In the genomic region with DNA sequence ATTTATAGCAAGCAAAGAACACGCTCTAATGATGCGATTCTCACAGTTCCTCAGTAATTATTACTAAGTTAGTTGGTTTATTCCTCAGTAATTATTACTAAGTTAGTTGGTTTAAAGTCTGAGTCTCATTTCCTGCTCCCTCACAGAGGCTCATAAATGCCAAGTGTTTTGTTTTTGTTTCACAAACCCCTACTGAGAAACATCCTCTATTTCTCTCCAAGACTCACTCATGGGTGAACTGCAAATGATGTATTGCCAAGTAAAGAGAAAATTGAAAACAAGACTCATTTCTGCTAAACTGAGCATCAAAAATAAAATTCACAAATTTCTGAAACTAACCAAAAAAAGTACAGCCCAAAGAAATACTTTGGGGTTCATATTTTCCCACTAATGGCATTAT, we compare ENCODE assay signal across 21 mouse cellular contexts. TPM values are rescaled to one million over a fixed set of nuclear protein-coding genes. Genes with fewer than 3 reads are reported as not detected.
DNase-seq lines count a peak whose midpoint lies in the region; ATAC-seq and TF ChIP-seq lines count a peak whose summit lies in the region.
"Had no signal": no experiment of that assay in that cellular context is flagged by ENCODE, and none has a peak within 500 bp of the region (broad histone marks: within the 10 kb centered on the region; RNA-seq: fewer than 3 reads in every experiment).

No protein-coding gene starts in this region.

- no peaks in the 10 kb centered on the region for H3K9me3 ChIP-seq in forebrain, embryonic 10.5 days
- H3K9me3 ChIP-seq: embryonic facial prominence, embryonic 13.5 days; G1E; hindbrain, embryonic 12.5 days; intestine, embryonic 15.5 days had no signal

- no peak overlapping the region for H3K4me3 ChIP-seq in forebrain, embryonic 10.5 days
- no peak overlapping the region for H3K4me3 ChIP-seq in lung, adult 2 months (replicated peaks; ENCODE audit: extremely low read depth, low read depth, low read length)
- H3K4me3 ChIP-seq: embryonic facial prominence, embryonic 13.5 days; hindbrain, embryonic 12.5 days; intestine, embryonic 15.5 days had no signal

- no peak overlapping the region for H3K27ac ChIP-seq in forebrain, embryonic 10.5 days
- H3K27ac ChIP-seq: embryonic facial prominence, embryonic 13.5 days; hindbrain, embryonic 12.5 days; hindbrain, postnatal 0 days; intestine, embryonic 15.5 days had no signal

- 96% methylated on average over 2 of the region's 2 CpGs for WGBS in forebrain, embryonic 10.5 days
- 89% methylated on average over 2 of the region's 2 CpGs for WGBS in lung, adult 2 months

- peak; percentile 7; the same call in 1 of the 2 replicates for ATAC-seq in common myeloid progenitor, adult 5-6 weeks (replicated peaks; ENCODE audit: low read depth, poor library complexity, severe bottlenecking)
- ATAC-seq: forebrain, embryonic 14.5 days; hindbrain, postnatal 0 days; intestine, embryonic 15.5 days had no signal

- no peak for TF ChIP-seq POLR2A in lung, adult 2 months (IDR thresholded peaks at IDR 0.05; ENCODE audit: borderline replicate concordance, extremely low read depth, low read depth, low read length)

- H3K36me3 ChIP-seq in splenic B cell, adult 2 months (ENCODE audit: control insufficient read depth, insufficient read depth, low read length, poor library complexity, severe bottlenecking), result peaks cover 7% of the 10 kb centered on the region; the same call in 1 of the 2 replicates
- H3K36me3 ChIP-seq in forebrain, embryonic 10.5 days (replicated peaks), result no peaks in the 10 kb centered on the region; the same call in 1 of the 2 replicates
- H3K36me3 ChIP-seq: intestine, embryonic 15.5 days had no signal

- no peak for TF ChIP-seq CTCF in lung, adult 2 months (IDR thresholded peaks at IDR 0.05; ENCODE audit: insufficient read depth, low read length)

- no peaks in the 10 kb centered on the region for H3K27me3 ChIP-seq in splenic B cell, adult 2 months (ENCODE audit: control insufficient read depth, insufficient read depth, low read length, poor library complexity, severe bottlenecking)
- no peaks in the 10 kb centered on the region for H3K27me3 ChIP-seq in forebrain, embryonic 10.5 days (ENCODE audit: poor library complexity, severe bottlenecking)
- H3K27me3 ChIP-seq: embryonic facial prominence, embryonic 13.5 days; hindbrain, embryonic 12.5 days; intestine, embryonic 15.5 days had no signal

- H3K4me1 ChIP-seq in forebrain, embryonic 10.5 days, result no peaks in the 10 kb centered on the region
- H3K4me1 ChIP-seq in lung, adult 2 months (ENCODE audit: control insufficient read depth, insufficient read depth, low read length), result no peaks in the 10 kb centered on the region
- H3K4me1 ChIP-seq: embryonic facial prominence, embryonic 13.5 days; hindbrain, embryonic 12.5 days; intestine, embryonic 15.5 days had no signal

- peak; percentile 8 for DNase-seq in 3134 (ENCODE audit: extremely low read depth, insufficient read length, low spot score)
- DNase-seq in Muller cell, postnatal 12 days (ENCODE audit: inconsistent ontology term), result peak; percentile 57
- DNase-seq in splenic B cell, adult 2 months (ENCODE audit: low read depth, low spot score), result peak; percentile 31
- DNase-seq in left cerebral cortex, adult 11 months (ENCODE audit: low spot score), result no peak
- no peak for DNase-seq in forebrain, embryonic 10.5 days (ENCODE audit: extremely low spot score, low spot score)
- no peak for DNase-seq in lung, adult 2 months
- DNase-seq: adrenal gland, adult 2 months; adrenal gland, postnatal 25 days; cerebellum, adult 8-10 months; cerebellum, postnatal 25 days; gastrocnemius, postnatal 36 days; heart, postnatal 10 days; heart, postnatal 4 days had no signal

RNA-seq across cellular contexts. Expression of a gene that starts 47.9 kb away (rescaled TPM):
- total RNA-seq in common myeloid progenitor, adult 5-6 weeks (2017), result 5.5 and 11.3 TPM in 2 replicates
- polyA plus RNA-seq in forebrain, embryonic 10.5 days (2016; fragmentation: Nextera tagmentation; extraction: Ambion mirVana), result 11.7 and 13.3 TPM in 2 replicates
- polyA plus RNA-seq in lung, adult 2 months (2012; rRNA removed), result 1.4 and 2.3 TPM in 2 replicates

RNA-seq across cellular contexts. Expression of a gene that starts 58.4 kb away (rescaled TPM):
- total RNA-seq in common myeloid progenitor, adult 5-6 weeks (2017), result not detected in 2 replicates
- not detected in 2 replicates for polyA plus RNA-seq in forebrain, embryonic 10.5 days (2016; fragmentation: Nextera tagmentation; extraction: Ambion mirVana)
- 2.2 and 2.8 TPM in 2 replicates for polyA plus RNA-seq in lung, adult 2 months (2012; rRNA removed)
- total RNA-seq: adrenal gland, postnatal 25 days; heart, postnatal 10 days; heart, postnatal 4 days had no signal
- polyA plus RNA-seq: adrenal gland, adult 2 months; embryonic facial prominence, embryonic 13.5 days; G1E; heart, embryonic 14.5 days; intestine, embryonic 15.5 days had no signal

Comparison
In these comparisons a context has a peak if more than half of its experiments do, and no peak if none do; other contexts are left out.
1. DNase-seq: peak in 3134 (single experiment), Muller cell, postnatal 12 days (single experiment) and splenic B cell, adult 2 months (single experiment); none in left cerebral cortex, adult 11 months (single experiment), forebrain, embryonic 10.5 days (single experiment) and lung, adult 2 months (single experiment).